Mouse (Mus musculus) B cell, adult 2 months (primary cell): ENCODE measurements around the gene Gm29423.
"Not testable (repeated sequence)": the region's sequence is repeated elsewhere in the genome, so short reads cannot be mapped to it uniquely, and the experiment has no call there.

Experiments
- DNase-seq, 2 experiments: peaks; one replicate each; pipeline ENCODE4 v3.0.0; 2022

The Gm29423 gene

DNA sequence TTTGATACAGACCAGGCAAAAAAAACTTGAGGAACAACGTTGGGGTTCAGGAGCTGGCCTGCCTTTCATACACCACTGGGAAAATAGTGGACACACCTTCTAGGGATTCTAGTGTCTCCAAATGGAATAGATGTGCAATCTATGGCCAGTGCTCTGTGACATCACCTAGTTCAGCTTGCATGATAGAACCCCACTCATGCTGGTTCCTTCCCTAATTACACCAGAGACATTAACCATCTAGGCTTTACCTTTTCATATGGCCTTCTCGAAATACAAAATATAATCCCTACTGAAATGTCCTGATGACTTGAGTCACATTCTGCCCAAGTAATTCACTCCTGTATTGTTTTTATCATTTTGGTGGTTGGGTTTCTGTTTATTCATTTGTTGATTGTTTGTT lies at the start of gene Gm29423, which contains the start of gene Gm29644:
TSS of gene Gm29423 (minus strand) at position 101 of the 400 bp plus-strand sequence.
TSS of gene Gm29644 (minus strand) at position 157 of the 400 bp plus-strand sequence.
- not testable (repeated sequence) for DNase-seq

DNA sequence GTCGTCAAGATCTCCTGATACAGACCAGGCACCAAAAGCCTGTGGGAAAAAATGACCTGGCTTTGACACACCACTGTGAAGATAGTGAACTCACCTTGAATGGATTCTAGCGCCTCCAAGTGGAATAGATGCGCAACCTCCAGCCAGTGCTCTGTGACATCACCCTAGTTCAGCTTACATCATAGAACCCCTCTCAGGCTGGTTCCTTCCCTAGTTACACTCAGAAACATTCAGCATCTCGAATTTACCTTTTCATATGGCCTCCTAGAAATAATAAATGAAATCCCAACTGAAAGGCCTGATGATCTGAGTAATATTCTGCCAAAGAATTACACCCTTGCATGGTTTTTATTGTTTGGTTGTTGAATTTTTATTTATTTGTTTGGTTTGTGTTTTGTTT lies 29.5 kb downstream of the Gm29423 start, which contains the start of gene Gm21118:
TSS of gene Gm21118 (minus strand) at position 101 of the 400 bp plus-strand sequence.
- not testable (repeated sequence) for DNase-seq
